Mouse (Mus musculus): ENCODE results near the gene Pnpla1.

Pnpla1 gene

DNA sequence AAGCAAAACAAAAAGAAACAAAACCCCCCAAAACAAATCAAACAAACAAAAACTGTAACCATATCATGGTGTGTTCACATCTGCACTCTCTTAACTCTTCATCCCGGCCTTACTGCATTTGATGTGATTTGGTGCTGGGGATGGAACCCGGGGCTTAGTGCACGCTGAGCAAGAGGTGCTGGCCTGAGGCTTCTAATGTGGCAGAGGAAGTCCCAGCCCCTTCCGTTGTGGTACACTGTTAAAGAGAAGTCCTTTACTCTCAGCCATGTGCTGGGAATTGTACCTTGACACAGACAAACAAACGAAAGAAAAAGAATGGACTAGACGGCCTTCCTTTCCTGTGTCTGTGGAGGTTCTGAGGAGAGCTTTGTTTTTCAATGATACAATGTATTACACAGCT lies 63.9 kb downstream of the Pnpla1 start:
- in situ Hi-C loops (cut with MboI, MseI) = no loop called here

- in situ Hi-C loops (cut with MboI, MseI) = no loop called here
Measured at GRCm38 (mm10) chr17:28924957-28925595, 66.9 kb downstream of the Pnpla1 start.

- in situ Hi-C loops (cut with MboI, MseI) = no loop called here
Measured at GRCm38 (mm10) chr17:28926380-28926779, 68.2 kb downstream of the Pnpla1 start.

DNA sequence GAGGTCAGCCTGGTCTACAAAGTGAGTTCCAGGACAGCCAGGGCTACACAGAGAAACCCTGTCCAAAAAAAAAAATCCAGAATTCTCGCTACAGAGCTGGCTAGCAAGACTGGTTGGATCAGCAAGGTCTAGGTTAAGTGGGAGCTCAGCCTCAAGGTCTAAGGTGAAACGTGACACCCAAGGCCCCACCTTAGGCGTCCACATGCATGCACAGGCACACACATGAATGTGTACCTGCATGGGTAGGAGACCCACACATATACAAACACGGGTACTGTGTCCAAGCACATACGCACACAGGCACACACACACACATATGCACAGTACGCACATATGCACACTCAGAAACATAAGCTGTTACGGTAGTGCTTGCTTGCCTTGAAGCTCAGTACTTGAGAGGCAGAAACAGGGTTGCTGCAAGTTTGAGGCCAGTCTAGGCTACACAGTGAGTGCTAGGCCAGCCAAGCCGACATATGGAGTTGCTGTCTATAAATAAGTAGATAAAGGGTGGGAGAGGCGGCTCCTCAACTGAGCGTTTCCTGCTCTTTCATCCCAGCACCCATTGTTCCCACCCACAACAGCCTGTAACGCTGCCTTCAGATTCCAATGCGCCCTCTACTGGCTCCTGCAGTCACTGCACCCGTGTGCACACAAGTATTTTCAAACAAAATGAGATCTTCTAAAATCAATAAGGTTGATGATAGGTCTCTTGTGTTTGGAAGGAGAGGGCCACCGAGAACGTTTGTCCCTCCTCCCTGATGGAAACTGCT lies 68.8 kb downstream of the Pnpla1 start:
- in situ Hi-C loops (cut with MboI, MseI) = no loop called here

DNA sequence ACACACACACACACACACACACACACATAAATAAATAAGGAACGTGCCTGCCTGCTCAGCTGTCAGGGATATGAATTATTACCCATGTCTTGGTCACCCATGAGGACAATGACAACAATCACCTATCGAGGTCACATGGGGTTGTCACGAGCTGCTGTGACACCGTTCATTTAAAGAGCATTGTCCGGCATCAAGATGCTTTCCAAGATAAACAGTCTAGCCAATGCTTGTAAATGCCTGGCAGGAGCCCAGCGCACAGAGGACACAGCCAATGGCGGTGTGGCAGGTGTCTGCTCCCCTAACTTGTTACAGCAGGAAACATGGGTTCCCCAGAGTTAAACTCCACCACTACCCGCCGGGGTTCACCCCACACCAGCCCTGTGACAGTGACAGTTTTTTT lies 69.8 kb downstream of the Pnpla1 start:
- in situ Hi-C loops (cut with MboI, MseI) = no loop called here

GRCm38 (mm10) chr17:28929369-28929768 lies 71.2 kb downstream of the Pnpla1 start:
- in situ Hi-C loops (cut with MboI, MseI) = no loop called here

- in situ Hi-C loops (cut with MboI, MseI) = no loop called here
Measured at GRCm38 (mm10) chr17:28930392-28931074, 72.3 kb downstream of the Pnpla1 start.

DNA sequence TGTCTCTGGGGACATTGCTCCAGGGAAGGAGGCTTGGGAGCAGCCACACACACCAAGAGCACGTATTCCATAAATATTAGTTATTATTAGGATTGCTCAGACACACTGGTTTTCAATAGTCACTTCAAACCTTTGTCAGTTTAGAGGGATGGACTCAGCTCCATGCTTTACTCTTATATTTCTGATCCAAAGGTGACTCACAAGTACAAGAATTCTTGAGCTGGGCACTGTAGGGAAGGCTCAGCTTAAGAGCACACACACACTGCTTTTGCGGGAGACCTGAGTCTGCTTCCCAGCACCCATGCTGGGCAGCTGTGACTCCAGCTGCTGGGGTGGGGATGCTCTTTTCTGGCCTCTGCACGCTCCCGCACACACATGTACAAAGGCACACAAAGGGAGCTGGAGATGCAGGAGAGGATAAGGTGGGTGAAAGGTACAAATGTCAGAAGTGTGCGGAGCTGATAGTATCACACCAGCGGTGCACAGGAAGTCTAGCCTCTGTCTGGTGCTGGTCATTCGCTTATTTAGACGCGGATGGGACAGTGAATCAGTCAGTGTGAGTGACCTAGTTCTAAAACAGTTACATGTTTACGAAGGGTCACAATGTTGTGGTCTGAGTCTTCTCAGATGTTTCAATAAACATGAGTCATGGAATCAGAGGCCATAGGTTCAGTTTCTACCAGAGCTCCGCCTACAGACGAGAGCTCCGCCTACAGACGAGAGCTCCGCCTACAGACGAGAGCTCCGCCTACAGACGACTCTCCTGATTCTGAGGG lies 73.4 kb downstream of the Pnpla1 start:
- in situ Hi-C loops (cut with MboI, MseI) = no loop called here

GRCm38 (mm10) chr17:28932274-28932673 lies 74.1 kb downstream of the Pnpla1 start:
- in situ Hi-C loops (cut with MboI, MseI) = no loop called here

DNA sequence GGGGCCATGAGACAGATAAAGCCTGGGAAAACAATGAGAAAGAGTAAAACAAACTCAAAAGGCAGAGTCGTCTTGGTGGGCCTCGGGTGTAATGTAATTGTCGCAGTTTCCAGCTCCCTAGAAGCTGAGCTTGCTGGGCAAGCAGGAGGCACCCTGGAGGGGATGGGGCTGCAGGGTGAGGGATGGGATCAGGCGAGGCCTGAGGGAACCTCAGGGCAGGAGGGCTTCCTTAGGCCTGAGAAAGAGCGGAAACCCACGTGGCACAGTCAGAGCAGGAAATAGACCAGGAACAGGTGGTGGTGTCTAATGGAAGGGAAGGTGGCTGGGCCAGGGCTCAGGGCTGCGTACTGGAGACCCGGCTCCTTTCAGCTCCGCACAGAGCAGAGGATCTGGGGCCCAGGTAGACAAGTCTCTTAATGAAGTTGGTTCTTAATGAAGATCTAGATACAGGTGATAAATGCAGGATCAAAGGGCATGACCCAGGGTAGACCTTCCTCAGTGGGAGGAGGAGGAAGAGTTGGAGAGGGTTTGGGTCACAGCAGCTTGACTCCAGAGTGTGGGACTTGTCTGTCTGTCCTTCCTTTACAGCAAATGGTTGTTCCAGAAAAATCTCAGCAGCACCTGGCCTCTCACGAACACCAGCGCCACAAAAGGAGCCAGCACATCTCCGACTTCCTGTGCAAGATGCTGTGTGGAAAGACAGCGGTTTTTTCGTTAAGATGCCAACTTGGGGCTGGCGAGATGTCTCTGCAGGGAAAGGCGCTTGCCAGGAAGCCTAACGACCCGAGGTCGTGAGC lies 76.1 kb downstream of the Pnpla1 start:
- in situ Hi-C loops (cut with MboI, MseI) = no loop called here

DNA sequence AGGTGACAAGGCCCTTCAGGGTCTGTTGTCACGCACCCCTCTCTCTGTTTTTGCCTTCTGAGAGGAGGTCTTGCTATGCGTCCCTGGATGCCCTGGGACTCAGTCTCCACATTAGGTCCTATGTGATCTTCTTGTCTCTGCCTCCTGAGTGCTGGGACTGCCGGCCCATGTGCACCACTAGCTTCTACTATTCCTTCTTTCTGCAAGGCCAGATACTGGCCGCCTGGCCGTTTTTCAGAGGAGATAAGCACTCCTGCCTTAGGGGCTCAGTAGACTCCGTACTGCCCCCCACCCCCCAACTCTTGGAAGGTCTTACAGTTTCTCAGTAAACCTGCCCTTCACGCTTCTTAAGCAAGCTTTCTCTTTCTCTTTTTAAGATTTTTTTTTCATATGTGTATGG lies 77.9 kb downstream of the Pnpla1 start:
- in situ Hi-C loops (cut with MboI, MseI) = no loop called here

DNA sequence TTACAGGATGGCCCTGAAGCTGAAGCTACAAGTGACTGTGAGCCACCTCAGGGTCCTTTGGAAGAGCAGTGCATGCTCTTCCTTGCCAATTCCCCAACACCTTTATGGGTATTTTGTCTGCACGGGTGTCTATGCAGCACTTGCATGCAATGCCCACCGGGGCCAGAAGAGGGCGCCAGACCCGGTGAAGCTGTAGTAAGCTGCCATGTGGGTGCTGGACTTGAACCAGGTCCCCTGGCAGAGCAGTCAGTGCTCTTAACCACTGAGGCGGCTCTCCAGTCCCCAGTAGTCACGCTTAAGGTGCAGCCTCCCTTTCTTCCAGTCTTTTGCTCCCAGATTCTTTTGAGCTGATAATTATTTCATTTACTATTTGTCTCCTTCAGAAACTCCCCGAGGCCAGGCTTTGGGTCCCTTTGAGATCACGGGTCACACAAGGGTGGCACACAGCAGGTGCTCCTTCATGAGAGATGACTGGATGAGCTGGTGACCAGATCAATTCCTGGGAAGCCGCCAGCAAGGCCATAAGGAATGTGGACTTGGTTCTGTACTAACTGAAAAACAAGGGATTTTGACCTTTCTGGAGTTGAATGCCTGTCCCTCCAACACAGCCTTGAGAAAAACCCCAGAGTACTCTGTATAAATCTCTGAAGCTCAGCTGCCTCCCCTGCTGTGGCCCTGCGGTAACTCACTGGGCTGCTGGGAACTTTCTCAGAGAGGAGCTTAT lies 78.6 kb downstream of the Pnpla1 start:
- in situ Hi-C loops (cut with MboI, MseI) = no loop called here
